Mouse (Mus musculus): ENCODE data around the gene Hepacam2. TPM values are rescaled to one million over a fixed set of nuclear protein-coding genes. Genes with fewer than 3 reads are reported as not detected.
A peak's percentile ranks its signal among the peaks of the same experiment; 100 is the strongest.
"Not testable (repeated sequence)": the region's sequence is repeated elsewhere in the genome, so short reads cannot be mapped to it uniquely, and the experiment has no call there.

The Hepacam2 gene
- polyA plus RNA-seq, 1 experiment from 2014 or later = 0.35 TPM

- no peak overlapping the region for H3K4me2 ChIP-seq (ENCODE audit: low read depth, low read length)
- no peaks in the 10 kb centered on the region for H3K36me3 ChIP-seq (ENCODE audit: control insufficient read depth, insufficient read depth)
- no peak overlapping the region for H3K27ac ChIP-seq (ENCODE audit: low read length)
- no peaks in the 10 kb centered on the region for H3K9me3 ChIP-seq (replicated peaks; ENCODE audit: control insufficient read depth, low read length)
- no peak overlapping the region for H3K9ac ChIP-seq (ENCODE audit: low read depth, low read length)
- 4% methylated on average over 5 of the region's 5 CpGs for WGBS (ENCODE audit: insufficient replicate concordance)
- peak; percentile 67 for ATAC-seq (ENCODE audit: low read depth)
- no peaks in the 10 kb centered on the region for H3K27me3 ChIP-seq (ENCODE audit: control insufficient read depth, insufficient read depth, low read depth, low read length)
- H3K4me1 ChIP-seq (ENCODE audit: control insufficient read depth, low read depth, low read length) = no peaks in the 10 kb centered on the region
- no peak overlapping the region for H3K4me3 ChIP-seq (ENCODE audit: low read depth, low read length)
These were observed 50.7 kb downstream of the Hepacam2 start for GRCm38 (mm10) chr6:3447404-3447803.

GRCm38 (mm10) chr6:3443905-3444304 lies 54.2 kb downstream of the Hepacam2 start:
- ATAC-seq (ENCODE audit: low read depth) = no peak
- 8% methylated on average over 1 of the region's 1 CpGs for WGBS (ENCODE audit: insufficient replicate concordance)
- H3K4me1 ChIP-seq (ENCODE audit: control insufficient read depth, low read depth, low read length) = no peaks in the 10 kb centered on the region
- no peak overlapping the region for H3K9ac ChIP-seq (ENCODE audit: low read depth, low read length)
- no peak overlapping the region for H3K4me2 ChIP-seq (ENCODE audit: low read depth, low read length)
- H3K36me3 ChIP-seq (ENCODE audit: control insufficient read depth, insufficient read depth) = no peaks in the 10 kb centered on the region
- no peaks in the 10 kb centered on the region for H3K27me3 ChIP-seq (ENCODE audit: control insufficient read depth, insufficient read depth, low read depth, low read length)
- H3K9me3 ChIP-seq (replicated peaks; ENCODE audit: control insufficient read depth, low read length) = no peaks in the 10 kb centered on the region
- H3K4me3 ChIP-seq (ENCODE audit: low read depth, low read length) = no peak overlapping the region
- no peak overlapping the region for H3K27ac ChIP-seq (ENCODE audit: low read length)

- Histone ChIP-seq H3K36me3 (ENCODE audit: control insufficient read depth, insufficient read depth) (no peaks in the 10 kb centered on the region), H3K4me3 (ENCODE audit: low read depth, low read length) (no peak overlapping the region), H3K9me3 (replicated peaks; ENCODE audit: control insufficient read depth, low read length) (no peaks in the 10 kb centered on the region), H3K27me3 (ENCODE audit: control insufficient read depth, insufficient read depth, low read depth, low read length) (no peaks in the 10 kb centered on the region), H3K27ac (ENCODE audit: low read length) (no peak overlapping the region), H3K9ac (ENCODE audit: low read depth, low read length) (no peak overlapping the region), H3K4me2 (ENCODE audit: low read depth, low read length) (no peak overlapping the region), H3K4me1 (ENCODE audit: control insufficient read depth, low read depth, low read length) (no peaks in the 10 kb centered on the region)
- no peak for ATAC-seq (ENCODE audit: low read depth)
These were observed 62.0 kb downstream of the Hepacam2 start for GRCm38 (mm10) chr6:3436087-3436486.

GRCm38 (mm10) chr6:3430976-3431375 lies 67.1 kb downstream of the Hepacam2 start:
- not testable (repeated sequence) for H3K27me3 ChIP-seq (ENCODE audit: control insufficient read depth, insufficient read depth, low read depth, low read length); H3K4me2 ChIP-seq (ENCODE audit: low read depth, low read length); H3K4me1 ChIP-seq (ENCODE audit: control insufficient read depth, low read depth, low read length); H3K9me3 ChIP-seq (replicated peaks; ENCODE audit: control insufficient read depth, low read length); H3K9ac ChIP-seq (ENCODE audit: low read depth, low read length); H3K36me3 ChIP-seq (ENCODE audit: control insufficient read depth, insufficient read depth); ATAC-seq (ENCODE audit: low read depth); H3K4me3 ChIP-seq (ENCODE audit: low read depth, low read length); H3K27ac ChIP-seq (ENCODE audit: low read length)
- WGBS (ENCODE audit: insufficient replicate concordance) = 53% methylated on average over 2 of the region's 2 CpGs

GRCm38 (mm10) chr6:3427047-3427446 lies 71.1 kb downstream of the Hepacam2 start:
- no peaks in the 10 kb centered on the region for H3K27me3 ChIP-seq (ENCODE audit: control insufficient read depth, insufficient read depth, low read depth, low read length)
- H3K4me1 ChIP-seq (ENCODE audit: control insufficient read depth, low read depth, low read length) = no peaks in the 10 kb centered on the region
- H3K4me2 ChIP-seq (ENCODE audit: low read depth, low read length) = no peak overlapping the region
- H3K27ac ChIP-seq (ENCODE audit: low read length) = no peak overlapping the region
- H3K4me3 ChIP-seq (ENCODE audit: low read depth, low read length) = no peak overlapping the region
- WGBS (ENCODE audit: insufficient replicate concordance) = 43% methylated on average over 1 of the region's 1 CpGs
- no peak for ATAC-seq (ENCODE audit: low read depth)
- no peaks in the 10 kb centered on the region for H3K36me3 ChIP-seq (ENCODE audit: control insufficient read depth, insufficient read depth)
- H3K9me3 ChIP-seq (replicated peaks; ENCODE audit: control insufficient read depth, low read length) = no peaks in the 10 kb centered on the region
- no peak overlapping the region for H3K9ac ChIP-seq (ENCODE audit: low read depth, low read length)

GRCm38 (mm10) chr6:3425333-3425732 lies 72.8 kb downstream of the Hepacam2 start:
- H3K4me3 ChIP-seq (ENCODE audit: low read depth, low read length); H3K4me1 ChIP-seq (ENCODE audit: control insufficient read depth, low read depth, low read length); H3K4me2 ChIP-seq (ENCODE audit: low read depth, low read length); H3K27ac ChIP-seq (ENCODE audit: low read length); H3K9ac ChIP-seq (ENCODE audit: low read depth, low read length); H3K36me3 ChIP-seq (ENCODE audit: control insufficient read depth, insufficient read depth); H3K9me3 ChIP-seq (replicated peaks; ENCODE audit: control insufficient read depth, low read length); H3K27me3 ChIP-seq (ENCODE audit: control insufficient read depth, insufficient read depth, low read depth, low read length): not testable (repeated sequence)
- peak; percentile 85 for ATAC-seq (ENCODE audit: low read depth)

- ATAC-seq (ENCODE audit: low read depth) = peak; percentile 77
- H3K4me3 ChIP-seq (ENCODE audit: low read depth, low read length); H3K9ac ChIP-seq (ENCODE audit: low read depth, low read length); H3K4me2 ChIP-seq (ENCODE audit: low read depth, low read length); H3K4me1 ChIP-seq (ENCODE audit: control insufficient read depth, low read depth, low read length); H3K36me3 ChIP-seq (ENCODE audit: control insufficient read depth, insufficient read depth); H3K9me3 ChIP-seq (replicated peaks; ENCODE audit: control insufficient read depth, low read length); H3K27me3 ChIP-seq (ENCODE audit: control insufficient read depth, insufficient read depth, low read depth, low read length); H3K27ac ChIP-seq (ENCODE audit: low read length): not testable (repeated sequence)
- WGBS (ENCODE audit: insufficient replicate concordance) = 20% methylated on average over 1 of the region's 4 CpGs
These were observed 73.4 kb downstream of the Hepacam2 start for GRCm38 (mm10) chr6:3424613-3425277.

Other genes with a start within 250 kb of the Hepacam2 start
- gene Samd9l, start 98.7 kb downstream of the Hepacam2 start, polyA plus RNA-seq (2015; fragmentation: Nextera tagmentation; extraction: Ambion mirVana) = 3.6 and 4.0 TPM in 2 replicates
- 8.6 and 10.2 TPM in 2 replicates for gene Vps50, start 84 bp upstream of the Hepacam2 start, polyA plus RNA-seq (2015; fragmentation: Nextera tagmentation; extraction: Ambion mirVana)

All from liver, embryonic 16.5 days (tissue).